Mouse (Mus musculus): ENCODE data around the gene Tmem169.

GRCm38 (mm10) chr1:72312701-72313398 is 28.7 kb downstream of the Tmem169 start:
- TF ChIP-seq CTCF (IDR thresholded peaks at IDR 0.05; ENCODE audit: insufficient read depth, low read length) (no peak), POLR2A (IDR thresholded peaks at IDR 0.05; ENCODE audit: borderline replicate concordance, extremely low read depth, low read depth, low read length) (no peak)

Measured in lung, adult 2 months (tissue).